Mouse (Mus musculus) thymus, postnatal 25 days (tissue): ENCODE results near the gene Frmd4a.
A peak's percentile ranks its signal among the peaks of the same experiment; 100 is the strongest.

ENCODE experiments used
- DNase-seq: peaks from one replicate; pipeline ENCODE4 v3.0.0; 2022

Gene Frmd4a

DNA sequence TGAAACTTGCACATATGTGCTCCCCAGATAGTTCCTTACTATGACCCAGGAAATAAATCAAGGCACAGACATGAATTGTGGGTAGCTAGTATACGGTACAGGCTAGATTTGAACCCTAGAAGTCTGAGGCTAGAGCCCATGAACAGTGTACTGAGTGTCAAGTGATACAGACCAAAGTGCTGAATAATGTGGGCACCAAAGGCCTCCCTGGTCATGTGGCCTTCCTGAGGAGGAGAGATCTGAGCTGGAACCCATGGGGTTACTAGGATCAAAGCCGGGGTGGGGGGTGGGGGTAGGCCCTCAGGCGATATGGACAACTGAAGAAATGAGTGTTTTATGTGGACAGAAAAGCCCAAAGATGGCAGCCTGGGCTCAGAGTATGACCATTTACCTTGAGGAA is 544.9 kb downstream of the Frmd4a start:
- no peak for DNase-seq

DNA sequence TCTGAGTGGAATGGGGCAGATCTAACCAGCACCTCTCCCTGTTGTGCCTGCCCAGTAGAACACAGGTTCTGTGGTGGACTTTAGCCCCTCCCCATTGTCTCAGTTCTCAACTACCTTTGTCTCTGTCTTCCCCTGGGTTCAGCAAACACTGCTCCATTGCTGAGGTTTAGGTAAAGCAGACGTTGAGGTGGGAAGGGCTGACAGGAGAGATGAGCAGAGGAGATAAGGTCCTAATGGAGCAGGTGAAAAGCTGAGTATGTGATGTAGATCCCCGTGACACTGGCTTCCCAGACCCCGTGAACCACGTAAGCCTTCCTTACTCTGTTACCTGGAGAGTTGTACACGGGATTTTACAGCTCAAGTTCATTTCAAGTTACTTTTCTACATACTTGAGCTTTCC is 545.3 kb downstream of the Frmd4a start:
- DNase-seq, result no peak

DNA sequence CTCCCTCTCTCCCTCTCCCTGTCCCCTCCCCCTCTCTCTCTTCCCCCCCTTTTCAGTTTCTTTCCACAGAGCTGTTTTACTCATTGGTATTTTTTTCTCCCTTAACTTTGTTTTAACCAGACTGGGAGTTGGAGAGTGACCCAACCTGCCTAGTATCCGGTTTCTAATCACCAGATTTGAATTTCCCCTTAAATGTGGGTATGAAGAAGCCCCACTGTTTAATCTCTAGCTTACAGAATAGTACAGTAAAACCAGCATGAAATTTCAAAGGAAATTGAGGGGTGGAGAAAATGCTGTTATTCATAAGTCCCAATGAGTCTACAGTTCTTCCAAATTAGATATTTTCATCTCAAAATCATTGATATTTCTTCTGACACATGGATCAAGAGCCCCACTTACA is 545.8 kb downstream of the Frmd4a start:
- no peak for DNase-seq

DNA sequence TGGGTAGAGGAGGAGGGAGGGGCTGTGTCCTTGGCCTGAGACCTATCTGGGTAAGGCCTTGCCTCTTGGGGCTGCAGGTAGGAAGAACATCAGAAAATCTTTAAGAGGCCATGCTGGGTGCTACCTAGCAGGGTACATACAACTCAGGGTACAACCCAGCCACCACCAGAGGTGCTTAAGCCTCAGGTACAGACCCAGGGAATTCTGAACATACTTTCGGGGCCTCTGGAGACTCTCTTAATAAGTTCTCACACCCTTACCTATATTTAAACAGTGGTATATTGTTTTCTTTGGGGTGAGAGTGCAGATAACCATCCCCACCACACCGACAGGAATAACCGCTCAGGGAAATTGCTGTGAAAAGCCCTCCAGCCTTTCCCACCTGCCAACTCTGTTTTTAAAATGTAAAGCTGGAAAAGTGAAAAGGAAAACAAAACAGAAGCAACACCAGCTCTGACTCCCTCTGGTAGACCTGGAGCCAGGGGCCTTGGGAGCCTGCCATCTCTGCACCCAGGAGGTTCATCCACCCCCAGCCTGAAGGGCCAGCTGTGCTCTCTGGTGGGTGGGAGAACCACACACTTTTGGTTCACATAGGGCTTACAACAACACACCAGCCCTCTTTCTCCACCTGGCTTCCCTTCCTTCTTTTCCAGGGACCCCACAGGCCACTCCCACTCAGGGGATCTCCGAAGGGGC is 548.9 kb downstream of the Frmd4a start:
- no peak for DNase-seq

DNA sequence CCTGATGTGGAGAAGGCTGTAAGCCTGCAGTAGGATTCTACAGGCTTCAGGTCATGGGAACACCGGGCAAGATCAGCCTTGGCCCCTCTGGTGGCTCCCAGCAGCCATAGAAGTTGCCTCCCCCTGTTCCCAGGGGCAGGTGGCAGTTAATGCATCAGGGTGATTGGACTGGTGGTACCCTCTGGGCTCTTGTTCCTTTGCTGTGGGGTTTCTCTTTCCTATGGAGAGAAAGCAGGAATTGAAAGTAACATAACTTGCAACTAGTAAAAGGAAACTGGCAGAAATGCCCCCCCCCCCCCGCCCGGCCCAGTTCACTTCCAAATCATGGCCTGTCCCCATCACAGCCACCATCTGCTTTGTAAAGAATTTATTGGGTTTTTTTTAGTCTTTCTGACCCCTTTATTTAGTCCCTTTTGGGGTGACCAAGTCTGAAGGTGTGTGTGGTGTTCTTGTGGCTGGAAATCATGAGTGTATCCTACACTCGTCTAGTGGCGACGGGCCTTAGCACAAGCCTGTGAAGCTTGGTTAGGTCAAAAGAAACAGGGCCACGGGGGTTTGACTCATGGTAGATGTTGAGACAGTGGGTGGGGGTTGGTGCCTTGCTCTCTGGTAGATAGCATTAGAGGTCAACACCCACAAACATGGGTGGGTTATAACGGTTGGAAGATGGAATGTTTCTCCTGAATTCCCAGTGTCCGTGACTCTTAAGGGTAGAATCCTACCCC is 549.6 kb downstream of the Frmd4a start:
- DNase-seq, result no peak

DNA sequence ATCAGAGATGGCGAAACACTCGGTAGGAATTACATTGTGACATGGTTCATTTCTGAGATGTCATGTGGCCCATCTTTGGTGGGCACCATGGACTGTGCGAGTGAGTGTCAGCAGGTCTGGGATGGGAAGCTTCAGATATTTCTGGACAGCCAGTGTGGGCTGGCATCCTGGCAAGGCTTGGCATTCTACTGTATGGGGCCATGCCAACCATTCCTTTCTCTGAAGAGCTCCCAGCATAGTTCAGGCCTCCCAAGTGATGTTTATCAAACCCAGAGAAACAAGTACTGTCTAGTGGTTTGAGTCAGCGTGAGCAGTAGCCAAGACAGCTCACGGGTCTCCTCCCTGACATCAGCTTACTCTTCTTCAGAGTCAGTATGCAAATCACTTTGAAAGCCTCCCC is 551.5 kb downstream of the Frmd4a start:
- no peak for DNase-seq

DNA sequence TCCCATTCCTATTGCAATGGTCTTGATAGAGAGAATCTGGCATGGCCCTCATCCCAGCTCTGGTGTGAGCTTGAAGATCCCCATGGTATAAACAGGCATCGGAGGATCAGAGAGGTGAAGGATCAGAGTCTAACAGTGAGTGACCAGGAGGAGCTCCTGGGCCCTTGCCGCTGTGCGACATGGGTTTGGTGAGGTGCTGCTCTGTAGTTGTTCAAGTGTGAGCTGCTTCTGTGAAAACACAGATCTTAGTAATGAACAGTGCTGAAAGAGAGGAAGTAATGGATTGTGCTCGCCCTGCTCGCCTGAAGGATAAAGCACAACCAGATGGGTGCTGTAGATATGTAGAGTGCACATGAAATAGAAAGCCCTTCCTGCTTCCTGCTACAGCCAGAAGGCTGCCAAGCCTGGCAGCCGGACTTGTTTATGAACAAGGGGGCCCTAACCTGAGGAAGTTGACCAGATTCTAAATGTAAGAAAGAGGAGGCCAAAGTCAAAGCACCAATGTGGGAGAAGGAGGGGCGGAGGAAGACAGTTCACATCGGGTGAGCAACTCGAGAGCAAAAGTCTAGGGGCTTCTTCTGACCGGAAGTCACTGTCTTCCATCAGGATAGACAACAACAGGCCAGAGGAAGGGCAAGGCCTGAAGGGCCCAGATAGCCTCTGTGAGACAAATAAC is 552.8 kb downstream of the Frmd4a start:
- DNase-seq, result no peak

DNA sequence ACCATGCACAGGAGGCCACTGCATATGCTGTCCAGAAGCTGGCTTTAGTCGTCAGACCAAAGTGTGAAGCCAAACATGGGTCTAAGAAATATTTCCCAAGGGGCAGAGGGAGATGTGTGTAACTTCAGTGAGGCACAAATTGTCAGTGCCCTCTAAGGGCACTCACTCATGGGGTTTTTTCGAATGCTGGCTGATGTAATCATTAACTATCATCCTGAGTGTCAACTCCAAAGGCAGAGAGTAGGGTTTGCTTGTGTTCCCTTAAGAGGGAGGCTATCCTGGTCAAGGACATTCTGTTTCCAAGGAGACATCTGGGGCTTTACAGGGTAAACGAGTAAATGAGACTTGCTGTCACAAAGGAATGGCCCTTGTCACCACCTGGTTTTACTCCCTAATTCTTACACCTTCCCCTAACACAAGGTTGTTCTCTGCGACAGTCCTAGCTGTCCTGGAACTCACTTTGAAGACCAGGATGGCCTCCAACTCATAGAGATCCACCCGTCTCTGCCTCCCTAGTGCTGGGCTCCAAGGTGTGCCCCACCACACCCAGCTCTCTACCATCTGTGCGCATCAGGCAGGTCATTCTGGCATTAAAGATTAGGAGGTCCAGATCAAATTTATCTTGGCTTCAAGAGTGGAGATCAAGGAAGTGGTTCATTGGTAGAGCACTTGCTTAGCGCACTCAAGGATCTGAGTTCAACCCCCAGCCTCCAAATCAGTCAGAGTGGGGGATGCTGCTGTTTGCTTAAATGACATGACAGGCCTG is 555.2 kb downstream of the Frmd4a start:
- DNase-seq, result no peak

DNA sequence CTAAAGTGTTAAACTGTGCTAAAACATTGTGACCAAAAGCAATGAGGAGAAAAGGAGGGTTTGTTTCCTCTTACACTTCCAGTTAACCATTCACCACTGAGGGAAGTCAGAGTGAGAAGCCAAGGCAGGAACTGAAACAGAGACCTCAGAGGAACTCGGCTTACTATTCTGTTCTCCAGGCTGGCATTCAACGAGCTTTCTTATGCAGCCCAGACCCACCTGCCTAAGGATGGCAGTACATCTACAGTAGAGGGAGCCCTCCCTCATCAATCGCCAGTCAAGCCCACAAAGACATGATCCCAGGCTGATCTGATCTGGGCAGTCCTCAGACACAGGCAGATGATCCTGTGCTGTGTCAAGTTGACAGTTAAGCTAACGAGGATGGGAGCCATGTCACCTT is 555.9 kb downstream of the Frmd4a start:
- no peak for DNase-seq

DNA sequence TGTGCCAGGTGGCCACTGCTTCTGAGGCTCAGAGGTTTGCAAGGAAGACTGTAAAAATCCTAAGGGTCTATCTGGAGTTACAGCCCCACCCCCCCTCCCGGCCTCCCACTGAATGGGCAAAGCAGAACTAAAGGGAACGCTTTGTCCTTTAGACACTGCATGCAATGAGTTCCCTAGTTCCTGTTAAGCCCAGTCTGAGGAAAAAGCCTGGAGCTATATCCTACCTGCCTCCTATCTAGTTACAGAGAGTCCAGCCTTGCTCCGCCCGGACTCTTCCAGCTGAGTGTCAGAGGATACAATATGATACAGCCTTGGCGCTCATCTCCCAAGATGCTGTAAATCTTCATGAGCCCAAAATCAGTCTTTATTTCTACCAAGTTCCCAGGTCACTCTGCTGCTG is 556.7 kb downstream of the Frmd4a start:
- no peak for DNase-seq

DNA sequence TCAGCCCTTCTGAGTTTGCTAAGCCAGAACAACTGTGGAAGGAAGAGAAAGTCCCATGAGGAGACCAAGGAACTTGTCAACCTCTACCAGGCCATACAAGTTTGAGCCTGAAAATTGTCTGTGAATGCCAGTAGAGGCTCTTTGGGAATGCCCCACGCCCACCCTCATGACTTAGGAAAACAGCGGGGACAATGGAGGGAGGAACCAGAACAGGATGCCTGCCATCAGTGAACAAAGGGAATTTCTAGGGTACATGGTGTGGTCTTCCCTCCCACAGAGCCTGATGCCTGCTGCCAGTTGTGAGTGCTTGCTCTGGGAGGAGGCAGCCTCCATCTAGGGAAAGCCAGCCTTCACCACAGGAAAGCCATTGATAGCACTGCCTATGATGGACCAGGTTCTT is 557.6 kb downstream of the Frmd4a start:
- no peak for DNase-seq

DNA sequence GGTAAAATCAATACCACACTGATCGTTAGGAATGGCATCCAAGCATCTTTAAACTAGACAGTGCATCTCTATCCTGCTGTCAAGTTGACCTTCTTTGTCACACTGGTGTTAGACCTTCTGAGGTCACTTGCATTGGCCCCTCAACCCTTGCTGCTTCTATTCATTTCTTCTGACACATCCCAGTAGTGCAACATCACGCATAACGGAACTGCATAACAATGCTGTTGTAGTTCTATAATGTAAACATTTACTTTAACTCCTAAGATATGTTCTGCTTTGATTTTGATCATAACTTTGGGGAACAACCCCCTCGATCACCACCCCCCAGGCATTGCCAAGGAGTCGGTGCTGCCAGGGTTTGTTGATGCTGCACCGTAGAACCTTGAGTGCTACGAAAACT is 558.5 kb downstream of the Frmd4a start:
- no peak for DNase-seq

DNA sequence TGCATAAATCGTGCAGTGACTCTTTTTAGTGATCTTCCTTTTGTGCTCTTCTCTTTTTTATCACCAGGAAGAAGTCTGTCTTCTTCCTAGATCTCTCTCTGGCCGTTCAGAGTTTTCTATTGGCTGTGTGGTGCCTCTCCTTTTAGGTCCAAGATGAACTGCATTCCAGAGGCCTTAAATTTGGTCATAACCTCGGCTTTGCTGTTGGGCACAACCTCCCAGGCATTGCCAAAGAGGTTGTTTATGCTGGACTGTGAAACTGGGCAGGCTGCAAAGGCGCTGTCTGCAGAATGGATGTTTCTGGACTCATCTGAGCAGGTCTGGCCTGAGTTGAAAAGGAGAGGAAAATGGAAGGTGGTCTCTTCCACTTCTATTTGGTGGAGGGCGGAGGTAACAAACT is 560.8 kb downstream of the Frmd4a start:
- no peak for DNase-seq

DNA sequence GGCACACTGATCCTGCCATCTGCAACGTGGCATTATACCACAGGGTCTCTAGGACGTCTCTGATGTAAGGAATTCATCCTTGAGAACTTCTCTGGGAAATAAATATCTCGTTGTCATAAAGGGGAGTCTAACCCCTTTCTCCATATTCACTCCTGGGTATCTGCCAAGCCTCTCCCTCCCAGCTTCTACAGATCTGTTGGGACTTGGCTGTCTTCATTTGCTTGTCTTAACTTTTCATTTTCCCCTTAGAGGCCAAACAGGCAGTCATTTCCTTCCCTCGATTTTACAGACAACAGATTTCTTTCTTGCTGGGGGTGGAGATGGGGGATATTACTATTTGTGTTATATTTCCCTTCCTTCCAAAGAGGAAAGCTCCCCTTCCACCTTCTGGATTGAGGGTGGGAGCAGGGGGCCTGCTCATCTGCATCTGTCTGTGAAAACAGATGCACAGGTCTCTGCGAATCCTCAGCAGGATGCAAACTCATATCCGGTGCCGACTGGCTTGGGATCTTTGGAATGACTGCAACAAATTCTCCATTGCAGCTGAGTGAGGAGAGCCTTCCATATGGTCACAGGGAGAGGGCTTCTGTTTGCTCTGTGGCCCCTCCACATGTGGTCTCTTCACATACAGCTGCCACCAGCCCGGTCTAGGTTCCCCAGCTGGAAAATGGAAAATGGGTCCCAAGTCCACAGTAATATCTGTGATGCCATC is 562.0 kb downstream of the Frmd4a start:
- no peak for DNase-seq

DNA sequence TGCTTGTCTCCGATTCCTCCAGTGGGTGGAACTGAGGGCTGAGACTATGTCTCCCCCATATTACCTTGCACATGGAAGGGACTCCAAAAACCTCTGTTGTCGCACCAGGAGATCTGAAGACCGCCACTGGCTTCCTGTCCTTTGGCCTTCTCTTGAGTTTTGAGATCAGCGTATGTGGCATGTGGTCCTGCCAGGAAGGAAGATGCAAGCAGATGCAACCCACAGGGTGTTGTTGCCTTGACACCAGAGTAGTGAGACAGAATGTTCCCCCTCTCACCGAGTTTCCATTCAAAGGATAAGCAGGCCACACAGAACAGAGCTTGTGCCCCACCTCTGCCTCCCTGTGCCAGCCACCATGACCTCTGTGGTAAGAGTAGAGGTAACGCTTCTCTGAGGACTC is 563.1 kb downstream of the Frmd4a start:
- DNase-seq, result peak; percentile 33

DNA sequence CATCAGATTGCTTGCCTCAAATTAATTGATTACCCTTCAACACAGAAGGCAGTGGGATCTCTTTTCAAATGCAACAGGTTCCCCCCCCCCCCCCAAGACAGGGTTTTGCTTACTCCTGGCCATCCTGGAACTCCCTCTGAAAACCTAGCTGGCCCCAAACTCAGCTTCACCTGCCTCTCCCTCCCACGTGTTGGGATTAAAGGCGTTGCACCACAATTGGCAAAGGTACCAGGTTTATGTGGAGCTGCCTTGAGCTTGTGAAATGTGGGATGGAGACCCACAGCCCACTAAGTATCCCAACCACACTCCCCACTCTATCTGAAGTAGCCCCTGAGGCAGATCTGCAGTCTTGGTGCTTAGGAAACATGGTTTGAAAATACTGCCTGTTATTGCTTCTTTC is 565.4 kb downstream of the Frmd4a start:
- DNase-seq, result no peak

DNA sequence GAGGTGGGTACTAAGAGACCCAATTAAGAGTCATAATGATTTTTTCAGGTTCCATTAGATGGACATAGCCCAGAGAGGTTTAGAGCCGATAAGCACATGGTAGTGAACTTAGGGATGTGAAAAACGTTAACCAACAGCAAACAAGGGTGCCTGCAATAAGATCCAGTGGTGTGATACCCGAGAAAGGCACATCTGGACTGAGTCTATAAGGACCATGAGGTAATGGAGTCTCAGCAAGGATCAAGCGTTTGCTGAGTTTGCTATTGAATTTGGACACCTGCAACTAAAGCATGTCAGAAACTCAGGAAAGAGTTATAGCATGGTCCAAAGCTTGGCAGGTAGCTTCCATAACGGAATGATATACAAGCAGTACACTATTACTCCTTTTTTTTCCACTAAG is 566.7 kb downstream of the Frmd4a start:
- no peak for DNase-seq

DNA sequence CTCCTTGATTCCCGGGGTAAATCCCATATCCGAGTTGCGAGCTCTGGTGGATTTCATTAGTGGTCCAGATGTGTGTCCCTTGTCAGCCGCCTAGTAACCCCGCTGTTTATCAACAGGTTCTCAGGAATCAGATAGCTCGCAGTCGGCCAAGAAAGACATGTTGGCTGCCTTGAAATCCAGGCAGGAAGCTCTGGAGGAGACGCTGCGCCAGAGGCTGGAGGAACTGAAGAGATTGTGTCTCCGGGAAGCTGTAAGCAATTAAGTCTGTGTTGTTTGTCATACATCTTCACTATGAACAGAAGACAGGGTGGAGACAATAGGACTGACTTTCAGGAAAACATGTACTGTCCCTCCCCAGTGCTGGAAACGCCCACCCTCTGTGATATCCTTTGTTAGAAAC is 568.7 kb downstream of the Frmd4a start:
- DNase-seq, result no peak

DNA sequence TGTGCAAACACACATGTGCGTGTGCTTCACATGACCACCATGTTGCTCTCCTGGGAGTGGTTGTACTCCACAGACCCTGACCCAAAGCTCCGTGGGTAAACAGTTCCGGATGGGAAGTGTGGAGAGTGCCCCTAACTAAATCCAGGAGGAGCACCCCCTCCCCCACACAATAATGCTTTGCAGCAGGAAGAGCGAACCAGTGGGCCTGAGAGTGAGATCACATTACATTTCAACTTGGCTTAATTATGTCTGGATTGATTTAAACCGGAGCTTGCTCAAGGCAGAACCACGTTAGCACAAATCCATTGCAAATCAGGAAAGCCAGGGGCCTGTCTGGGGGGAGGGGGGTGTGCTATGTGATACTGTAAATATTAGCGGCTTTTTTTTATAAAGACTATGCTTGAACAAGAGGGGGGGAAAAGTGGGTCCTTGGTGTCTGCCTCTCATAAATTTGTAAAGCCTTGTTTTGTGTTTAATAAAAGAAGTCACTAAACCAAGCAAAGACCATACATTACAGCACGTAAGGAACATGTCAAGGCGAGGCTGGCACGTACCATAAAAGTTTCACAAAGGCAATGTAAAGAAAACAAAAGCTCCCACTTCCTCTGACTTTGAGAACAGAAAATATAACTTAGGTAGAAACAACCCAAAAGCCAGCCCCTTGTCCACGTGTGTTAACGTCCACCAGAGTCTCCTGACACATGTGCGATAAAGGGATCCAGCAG is 570.3 kb downstream of the Frmd4a start:
- no peak for DNase-seq

DNA sequence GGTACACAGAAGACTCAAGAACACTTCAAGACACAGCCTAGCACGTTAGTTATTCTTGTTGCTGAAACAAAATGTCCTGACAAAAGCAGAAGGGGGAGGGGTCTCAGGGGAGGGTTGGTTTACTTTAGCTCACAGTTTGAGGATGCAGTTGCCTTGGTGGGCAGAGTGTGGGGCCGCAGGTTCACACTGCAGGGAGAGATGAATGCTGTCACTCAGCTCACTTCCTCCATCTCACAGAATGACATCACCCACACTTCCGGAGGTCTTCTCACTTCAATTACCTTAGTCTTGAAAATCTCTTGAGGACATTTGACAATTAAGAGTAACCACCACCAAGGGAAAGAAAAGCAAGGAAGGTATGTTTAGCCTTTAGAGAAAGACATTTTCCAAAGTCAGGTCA is 574.1 kb downstream of the Frmd4a start:
- no peak for DNase-seq

DNA sequence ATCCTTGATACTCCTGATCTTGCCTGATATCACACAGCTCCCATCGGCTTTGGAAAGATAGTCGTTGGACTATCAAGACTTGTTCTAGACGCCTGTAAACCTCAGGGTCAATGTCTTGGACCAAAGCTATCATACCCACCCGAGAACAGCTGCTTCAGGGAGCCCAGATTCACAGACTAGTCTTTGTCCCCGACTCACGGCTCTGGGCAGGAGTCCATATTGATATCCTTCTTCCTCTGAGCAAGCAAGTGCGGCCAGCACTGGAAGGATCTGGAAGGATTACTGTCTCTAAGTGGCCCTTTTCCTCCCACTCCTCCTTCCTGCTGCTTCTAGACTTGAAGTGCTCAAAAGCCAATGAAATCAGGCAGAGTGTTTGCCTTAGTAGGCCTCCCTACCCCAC is 575.1 kb downstream of the Frmd4a start:
- DNase-seq, result no peak

DNA sequence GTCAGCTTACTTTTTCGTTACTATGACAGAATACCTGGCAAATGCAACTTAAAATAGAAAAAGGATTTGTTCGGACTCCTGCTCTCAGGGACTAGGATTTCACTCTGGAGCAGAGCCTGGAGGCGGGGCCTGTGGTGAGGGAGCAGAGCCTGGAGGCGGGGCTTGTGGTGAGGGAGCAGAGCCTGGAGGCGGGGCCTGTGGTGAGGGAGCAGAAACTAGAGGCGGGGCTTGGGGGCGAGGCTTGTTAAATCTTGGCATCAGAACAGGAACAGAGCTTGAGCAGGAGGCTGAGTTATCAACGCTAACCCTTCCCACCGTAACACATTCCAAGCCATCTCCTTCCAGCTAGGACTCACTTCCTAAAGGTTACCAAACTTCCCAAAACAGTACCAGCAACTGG is 575.9 kb downstream of the Frmd4a start:
- peak; percentile 37 for DNase-seq
